Mouse (Mus musculus) kidney, postnatal 10 days (tissue): ENCODE results near the gene D8Ertd738e.
A peak's percentile ranks its signal among the peaks of the same experiment; 100 is the strongest.

Experiments used
- DNase-seq: peaks from one replicate; pipeline ENCODE4 v3.0.0; 2021; ENCODE audit warnings: mixed read lengths

The D8Ertd738e gene

GRCm38 (mm10) chr8:84235746-84236409 lies 13.6 kb downstream of the D8Ertd738e start:
- DNase-seq: no peak

GRCm38 (mm10) chr8:84233055-84233454 lies 16.5 kb downstream of the D8Ertd738e start:
- DNase-seq: no peak

- peak; percentile 32 for DNase-seq
These were observed 18.8 kb downstream of the D8Ertd738e start for GRCm38 (mm10) chr8:84230735-84231134.

- DNase-seq: no peak
These were observed 26.0 kb downstream of the D8Ertd738e start for GRCm38 (mm10) chr8:84223322-84224029.

- DNase-seq: no peak
These were observed 26.9 kb downstream of the D8Ertd738e start for GRCm38 (mm10) chr8:84222566-84223165.

GRCm38 (mm10) chr8:84220105-84220504 lies 29.4 kb downstream of the D8Ertd738e start:
- no peak for DNase-seq

- DNase-seq: no peak
These were observed 31.4 kb downstream of the D8Ertd738e start for GRCm38 (mm10) chr8:84218143-84218542.

- no peak for DNase-seq
These were observed 32.3 kb downstream of the D8Ertd738e start for GRCm38 (mm10) chr8:84217206-84217605.

- no peak for DNase-seq
These were observed 36.2 kb downstream of the D8Ertd738e start for GRCm38 (mm10) chr8:84213277-84213676.

GRCm38 (mm10) chr8:84211881-84212563 lies 37.5 kb downstream of the D8Ertd738e start:
- no peak for DNase-seq

GRCm38 (mm10) chr8:84211202-84211601 lies 38.3 kb downstream of the D8Ertd738e start:
- no peak for DNase-seq

- peak; percentile 92 for DNase-seq
These were observed 39.2 kb downstream of the D8Ertd738e start for GRCm38 (mm10) chr8:84210167-84210791.

- DNase-seq: peak; percentile 74
These were observed 40.8 kb downstream of the D8Ertd738e start for GRCm38 (mm10) chr8:84208381-84209380.

- DNase-seq: peak; percentile 85
These were observed 41.7 kb downstream of the D8Ertd738e start for GRCm38 (mm10) chr8:84207811-84208210.

- no peak for DNase-seq
These were observed 42.9 kb downstream of the D8Ertd738e start for GRCm38 (mm10) chr8:84206666-84207065.

- no peak for DNase-seq
These were observed 44.4 kb downstream of the D8Ertd738e start for GRCm38 (mm10) chr8:84205073-84205472.

GRCm38 (mm10) chr8:84203975-84204772 lies 45.3 kb downstream of the D8Ertd738e start:
- peak; percentile 84 for DNase-seq

- peak; percentile 93 for DNase-seq
These were observed 46.3 kb downstream of the D8Ertd738e start for GRCm38 (mm10) chr8:84202938-84203917.

- DNase-seq: peak; percentile 70
These were observed 47.1 kb downstream of the D8Ertd738e start for GRCm38 (mm10) chr8:84202466-84202865.
